ENCODE assay signal across 9 mouse cellular contexts in the genomic region with DNA sequence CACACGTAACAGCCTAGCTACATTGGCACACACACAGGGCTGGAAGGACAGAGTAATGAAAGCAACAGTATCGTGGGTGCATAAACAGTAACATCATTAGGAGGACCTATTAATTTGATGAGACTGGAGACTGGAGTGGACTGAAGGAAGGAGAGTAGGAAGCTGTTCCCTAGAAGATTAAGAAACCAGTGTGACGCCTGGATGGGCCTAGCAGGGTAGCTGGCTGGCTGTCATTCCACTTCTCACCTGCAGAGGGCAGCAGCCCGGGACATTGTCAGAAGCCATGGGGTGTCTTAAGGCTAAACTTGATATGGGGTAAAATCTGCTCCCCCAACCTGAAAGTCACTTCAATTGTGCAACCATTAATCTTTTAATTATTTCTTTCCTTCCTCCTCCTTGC.
A peak's percentile ranks its signal among the peaks of the same experiment; 100 is the strongest.
DNase-seq lines count a peak whose midpoint lies in the region; ATAC-seq and TF ChIP-seq lines count a peak whose summit lies in the region.
"Had no signal": no experiment of that assay in that cellular context is flagged by ENCODE, and none has a peak within 500 bp of the region (broad histone marks: within the 10 kb centered on the region; RNA-seq: fewer than 3 reads in every experiment).

No protein-coding gene starts in this region.

- no peak overlapping the region for H3K4me2 ChIP-seq in embryonic facial prominence, embryonic 11.5 days (ENCODE audit: low read depth, low read length)
- no peak overlapping the region for H3K4me2 ChIP-seq in heart, postnatal 0 days (ENCODE audit: low read depth, low read length)
- H3K4me2 ChIP-seq in liver, embryonic 14.5 days (ENCODE audit: low read depth), result no peak overlapping the region
- H3K4me2 ChIP-seq in neural tube, embryonic 13.5 days, result no peak overlapping the region
- H3K4me2 ChIP-seq in stomach, postnatal 0 days (replicated peaks; ENCODE audit: low read depth), result no peak overlapping the region
- H3K4me2 ChIP-seq: embryonic facial prominence, embryonic 15.5 days had no signal

- ATAC-seq in embryonic facial prominence, embryonic 11.5 days (replicated peaks; ENCODE audit: insufficient number of reproducible peaks, low FRiP score, low TSS enrichment, low read depth), result 0 out of 2 replicates have a peak, but pooled peaks have one; percentile 2
- ATAC-seq in heart, postnatal 0 days (ENCODE audit: insufficient read depth, low read depth), result no peak; the same call in 1 of the 2 replicates
- peak; percentile 43; the same call in 1 of the 2 replicates for ATAC-seq in liver, embryonic 14.5 days (ENCODE audit: insufficient read depth)
- ATAC-seq in neural tube, embryonic 13.5 days (ENCODE audit: low read depth), result peak; percentile 71; the same call in 1 of the 2 replicates
- peak; percentile 66 for ATAC-seq in stomach, postnatal 0 days (ENCODE audit: low FRiP score, low TSS enrichment)

- TF ChIP-seq EP300 in heart, postnatal 0 days (IDR thresholded peaks at IDR 0.05; ENCODE audit: low read depth), result no peak
- no peak for TF ChIP-seq EP300 in liver, embryonic 14.5 days (IDR thresholded peaks at IDR 0.05; ENCODE audit: low read depth)
- no peak for TF ChIP-seq EP300 in stomach, postnatal 0 days (optimal IDR thresholded peaks at IDR 0.05)

- DNase-seq in CD4-positive, CD25-positive, alpha-beta regulatory T cell, adult 2 months (ENCODE audit: low read depth, low spot score), result peak; percentile 79
- DNase-seq in adrenal gland, postnatal 36 days, result peak; percentile 81 to 88
- DNase-seq in embryonic facial prominence, embryonic 11.5 days (ENCODE audit: low spot score), result peak; percentile 81
- peak; percentile 38 for DNase-seq in heart, postnatal 0 days (ENCODE audit: low spot score)
- DNase-seq in kidney, postnatal 25 days, result peak; percentile 78 to 87
- peak in 1 of 3 experiments; percentile 14 for DNase-seq in liver, embryonic 14.5 days (ENCODE audit: low read depth in 3 of 3, low spot score in 3 of 3)
- DNase-seq in stomach, postnatal 0 days (ENCODE audit: low spot score), result peak; percentile 78

- no peak overlapping the region for H3K9ac ChIP-seq in embryonic facial prominence, embryonic 11.5 days (replicated peaks; ENCODE audit: low read length)
- H3K9ac ChIP-seq in heart, postnatal 0 days (replicated peaks; ENCODE audit: low read depth, low read length), result no peak overlapping the region
- H3K9ac ChIP-seq in liver, embryonic 14.5 days (replicated peaks), result no peak overlapping the region
- H3K9ac ChIP-seq in neural tube, embryonic 13.5 days, result no peak overlapping the region; the same call in 1 of the 2 replicates
- H3K9ac ChIP-seq in stomach, postnatal 0 days (ENCODE audit: low read length), result no peak overlapping the region
- H3K9ac ChIP-seq: embryonic facial prominence, embryonic 15.5 days had no signal

- no peaks in the 10 kb centered on the region for H3K9me3 ChIP-seq in embryonic facial prominence, embryonic 11.5 days (replicated peaks; ENCODE audit: control insufficient read depth, low read length)
- no peaks in the 10 kb centered on the region for H3K9me3 ChIP-seq in heart, postnatal 0 days (replicated peaks; ENCODE audit: control insufficient read depth, low read length)
- H3K9me3 ChIP-seq in liver, embryonic 14.5 days (ENCODE audit: control insufficient read depth, low read length), result no peaks in the 10 kb centered on the region
- no peaks in the 10 kb centered on the region for H3K9me3 ChIP-seq in neural tube, embryonic 13.5 days
- no peaks in the 10 kb centered on the region for H3K9me3 ChIP-seq in stomach, postnatal 0 days (ENCODE audit: control insufficient read depth, low read length)
- H3K9me3 ChIP-seq: embryonic facial prominence, embryonic 15.5 days had no signal

- H3K27me3 ChIP-seq in embryonic facial prominence, embryonic 11.5 days (ENCODE audit: control insufficient read depth, insufficient read depth, low read length), result no peaks in the 10 kb centered on the region
- H3K27me3 ChIP-seq in heart, postnatal 0 days (ENCODE audit: control insufficient read depth, insufficient read depth, low read length), result no peaks in the 10 kb centered on the region
- no peaks in the 10 kb centered on the region for H3K27me3 ChIP-seq in liver, embryonic 14.5 days (ENCODE audit: control insufficient read depth, insufficient read depth, low read length)
- no peaks in the 10 kb centered on the region for H3K27me3 ChIP-seq in neural tube, embryonic 13.5 days
- H3K27me3 ChIP-seq in stomach, postnatal 0 days (ENCODE audit: control insufficient read depth, insufficient read depth, low read length), result no peaks in the 10 kb centered on the region
- H3K27me3 ChIP-seq: embryonic facial prominence, embryonic 15.5 days had no signal

- no peak overlapping the region for H3K4me3 ChIP-seq in embryonic facial prominence, embryonic 11.5 days (ENCODE audit: low read depth, low read length)
- no peak overlapping the region for H3K4me3 ChIP-seq in heart, postnatal 0 days (ENCODE audit: low read depth, low read length)
- H3K4me3 ChIP-seq in liver, embryonic 14.5 days (ENCODE audit: insufficient read depth in 1 of 2, low read depth in 2 of 2, low read length in 2 of 2), result no peak overlapping the region
- H3K4me3 ChIP-seq in neural tube, embryonic 13.5 days, result no peak overlapping the region
- H3K4me3 ChIP-seq in stomach, postnatal 0 days (ENCODE audit: low read depth, low read length), result no peak overlapping the region
- H3K4me3 ChIP-seq: embryonic facial prominence, embryonic 15.5 days had no signal

- no peaks in the 10 kb centered on the region for H3K4me1 ChIP-seq in embryonic facial prominence, embryonic 11.5 days (ENCODE audit: control insufficient read depth, insufficient read depth, low read length)
- H3K4me1 ChIP-seq in heart, postnatal 0 days (ENCODE audit: control insufficient read depth, insufficient read depth), result no peaks in the 10 kb centered on the region
- H3K4me1 ChIP-seq in liver, embryonic 14.5 days (replicated peaks; ENCODE audit: control insufficient read depth in 2 of 2, insufficient read depth in 2 of 2, low read length in 1 of 2), result peaks cover 0 to 5% of the 10 kb centered on the region in 2 experiments; a peak in 1 of 4 replicates
- peaks cover 23% of the 10 kb centered on the region for H3K4me1 ChIP-seq in neural tube, embryonic 13.5 days (replicated peaks)
- no peaks in the 10 kb centered on the region for H3K4me1 ChIP-seq in stomach, postnatal 0 days (replicated peaks; ENCODE audit: control insufficient read depth, insufficient read depth)

- 24% methylated on average over 4 of the region's 4 CpGs for WGBS in embryonic facial prominence, embryonic 11.5 days
- 44% methylated on average over 4 of the region's 4 CpGs for whole genome bisulfite sequencing in heart, postnatal 0 days
- 25% methylated on average over 4 of the region's 4 CpGs for WGBS in liver, embryonic 14.5 days (ENCODE audit: insufficient replicate concordance)
- WGBS in neural tube, embryonic 13.5 days, result 27% methylated on average over 4 of the region's 4 CpGs
- 33% methylated on average over 4 of the region's 4 CpGs for WGBS in stomach, postnatal 0 days

- TF ChIP-seq CTCF in heart, postnatal 0 days (IDR thresholded peaks at IDR 0.05; ENCODE audit: low read depth), result peak; percentile 83
- TF ChIP-seq CTCF in liver, embryonic 14.5 days (IDR thresholded peaks at IDR 0.05; ENCODE audit: low read depth), result peak; percentile 94
- TF ChIP-seq CTCF in stomach, postnatal 0 days (IDR thresholded peaks at IDR 0.05; ENCODE audit: low read depth), result peak; percentile 91

- H3K27ac ChIP-seq in embryonic facial prominence, embryonic 11.5 days (replicated peaks; ENCODE audit: low read depth, low read length), result no peak overlapping the region
- H3K27ac ChIP-seq in heart, postnatal 0 days (ENCODE audit: low read depth), result no peak overlapping the region
- H3K27ac ChIP-seq in liver, embryonic 14.5 days, result no peak overlapping the region
- H3K27ac ChIP-seq in neural tube, embryonic 13.5 days (replicated peaks), result no peak overlapping the region
- H3K27ac ChIP-seq in stomach, postnatal 0 days (replicated peaks), result no peak overlapping the region
- H3K27ac ChIP-seq: embryonic facial prominence, embryonic 15.5 days had no signal

- H3K36me3 ChIP-seq in embryonic facial prominence, embryonic 11.5 days (replicated peaks; ENCODE audit: control insufficient read depth, insufficient read depth, low read depth, low read length), result no peaks in the 10 kb centered on the region
- no peaks in the 10 kb centered on the region for H3K36me3 ChIP-seq in heart, postnatal 0 days (replicated peaks; ENCODE audit: control insufficient read depth, insufficient read depth, low read length)
- no peaks in the 10 kb centered on the region for H3K36me3 ChIP-seq in liver, embryonic 14.5 days (replicated peaks; ENCODE audit: control insufficient read depth, insufficient read depth, low read depth)
- no peaks in the 10 kb centered on the region for H3K36me3 ChIP-seq in neural tube, embryonic 13.5 days
- H3K36me3 ChIP-seq in stomach, postnatal 0 days (ENCODE audit: control insufficient read depth, insufficient read depth, low read length), result no peaks in the 10 kb centered on the region
- H3K36me3 ChIP-seq: embryonic facial prominence, embryonic 15.5 days had no signal
